Mouse (Mus musculus) adrenal gland, postnatal 14 days (tissue): ENCODE measurements around the gene Akap10. TPM values are rescaled to one million over a fixed set of nuclear protein-coding genes. Genes with fewer than 3 reads are reported as not detected.
"Not testable (repeated sequence)": the region's sequence is repeated elsewhere in the genome, so short reads cannot be mapped to it uniquely, and the experiment has no call there.

Experiments used
- DNase-seq: peaks from one replicate; pipeline ENCODE4 v3.0.0; 2021; ENCODE audit warnings: mixed read lengths
- total RNA-seq: library from RNA; stranded (reverse); gene quantifications from 2 replicates; pipeline ENCODE4 v1.2.3, GENCODE M21; 2021

The Akap10 gene
- total RNA-seq, 1 experiment from 2014 or later, result 23.7 TPM

DNA sequence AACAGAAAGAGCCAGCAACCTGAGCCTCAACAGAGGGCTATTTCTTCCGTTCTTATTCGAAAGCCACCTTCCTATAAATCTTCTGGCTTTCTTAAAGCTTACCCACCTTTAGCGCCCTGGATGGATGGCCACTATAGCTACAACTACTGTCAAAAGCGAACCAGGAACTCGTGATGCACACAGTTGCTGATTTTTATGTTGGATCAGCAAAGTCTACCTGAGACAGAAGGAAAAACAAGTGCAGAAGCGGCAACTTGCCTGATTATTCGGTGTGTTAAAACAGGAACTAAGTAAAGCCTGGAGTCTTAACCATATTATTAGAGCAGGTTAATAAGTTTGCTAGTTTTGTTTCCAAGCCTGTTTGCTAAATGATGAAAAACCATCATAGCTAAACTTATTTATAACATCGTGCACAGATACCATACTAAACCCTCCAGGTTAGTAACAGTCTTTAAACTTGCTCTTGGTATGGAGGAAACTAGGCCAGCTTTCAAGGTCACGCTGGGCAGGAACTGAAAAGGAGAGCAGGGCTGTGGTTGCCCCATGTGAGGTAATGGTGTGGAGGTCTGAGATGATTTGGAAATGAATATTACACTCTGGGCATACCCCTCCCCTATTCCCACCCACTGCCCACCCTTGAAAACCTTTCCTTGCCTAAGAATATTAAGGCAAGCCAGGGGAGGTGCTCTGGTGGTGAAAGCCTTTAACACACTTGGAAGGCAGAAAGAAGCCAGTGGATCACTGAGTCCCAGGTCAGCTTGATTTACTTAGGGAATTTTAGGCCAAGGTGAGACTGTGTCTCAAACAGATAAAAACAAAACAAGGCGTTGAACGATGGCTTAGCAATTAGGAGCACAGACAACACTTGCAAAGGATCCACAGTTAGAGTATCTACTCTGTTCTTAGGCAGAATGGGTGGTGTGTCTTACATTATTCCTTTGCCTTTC, 861 bp upstream of the Akap10 start:
- DNase-seq, result peak; percentile 48

DNA sequence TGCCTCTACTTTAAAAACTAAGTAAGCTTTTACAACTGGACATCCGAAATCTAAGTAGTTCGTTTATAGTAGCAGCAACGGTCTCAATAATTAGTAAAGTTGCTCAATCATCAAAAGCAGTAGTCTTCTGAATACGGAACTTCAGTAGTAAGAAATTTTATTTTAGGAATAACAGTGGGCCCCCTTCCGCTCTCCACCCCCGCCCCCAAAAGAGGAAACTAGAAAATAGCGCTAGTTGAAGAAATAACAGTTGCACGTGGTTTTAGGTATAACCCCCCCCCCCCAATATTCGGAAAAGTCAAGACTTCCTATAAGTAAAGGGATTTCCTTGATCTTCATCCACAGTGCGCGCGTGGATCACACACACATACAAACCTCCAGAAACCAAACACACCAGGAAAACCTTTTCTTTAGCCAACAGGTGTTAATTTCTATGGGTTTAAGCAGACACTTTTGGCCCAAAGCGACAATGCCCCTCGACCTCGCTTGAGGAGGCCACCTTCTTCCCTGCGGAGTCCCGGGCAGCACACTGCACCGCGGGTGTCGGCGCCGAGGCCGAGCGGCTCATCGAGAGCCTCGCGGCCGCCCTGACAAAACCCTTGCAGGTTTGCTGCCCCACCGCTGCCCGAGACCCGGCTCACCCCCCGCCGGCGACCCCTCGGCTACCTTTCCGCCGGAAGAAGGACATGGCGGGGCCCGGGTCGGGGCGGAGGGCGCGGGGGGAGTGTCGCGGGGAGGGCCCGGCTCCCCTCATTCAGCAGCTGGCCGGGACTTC, 542 bp downstream of the Akap10 start:
- DNase-seq, result no peak

DNA sequence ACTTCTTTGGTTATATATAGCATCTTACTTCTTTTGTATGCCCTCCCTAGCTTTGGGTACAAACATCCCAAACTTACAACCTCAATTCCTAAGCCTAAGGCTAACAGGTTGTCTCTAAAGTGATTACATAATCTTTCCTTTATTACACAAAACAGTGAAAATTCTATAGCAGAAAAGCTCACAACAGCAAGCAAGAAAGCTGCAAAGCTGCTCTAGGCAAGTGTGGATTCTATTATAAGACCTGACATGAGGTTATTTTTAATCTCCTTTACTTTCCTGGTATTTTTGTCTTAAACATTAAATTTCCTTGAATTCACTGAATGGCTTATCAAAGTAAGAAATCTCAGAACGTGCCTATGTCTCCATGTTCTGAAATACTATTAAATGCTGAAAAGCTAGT, 6.7 kb downstream of the Akap10 start:
- no peak for DNase-seq

DNA sequence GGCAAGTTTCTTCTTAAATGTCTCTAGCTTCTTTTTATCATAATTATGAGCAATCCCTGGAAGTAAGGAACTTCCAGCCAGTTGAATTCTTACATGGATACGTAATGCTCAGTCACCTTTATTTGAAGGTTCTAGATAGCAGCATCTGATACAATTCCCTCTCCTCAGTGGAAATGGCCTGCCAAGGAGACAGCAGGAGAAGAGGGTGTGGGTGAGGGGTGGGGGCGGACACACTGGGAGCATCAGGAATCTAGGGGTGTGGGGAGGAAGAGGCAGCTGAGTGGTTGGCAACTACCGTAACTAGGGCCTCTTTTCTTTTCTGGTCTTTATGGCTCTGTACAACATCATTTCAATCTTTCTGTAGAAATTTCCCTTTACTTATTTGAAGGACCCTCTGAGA, 10.3 kb downstream of the Akap10 start:
- DNase-seq, result no peak

DNA sequence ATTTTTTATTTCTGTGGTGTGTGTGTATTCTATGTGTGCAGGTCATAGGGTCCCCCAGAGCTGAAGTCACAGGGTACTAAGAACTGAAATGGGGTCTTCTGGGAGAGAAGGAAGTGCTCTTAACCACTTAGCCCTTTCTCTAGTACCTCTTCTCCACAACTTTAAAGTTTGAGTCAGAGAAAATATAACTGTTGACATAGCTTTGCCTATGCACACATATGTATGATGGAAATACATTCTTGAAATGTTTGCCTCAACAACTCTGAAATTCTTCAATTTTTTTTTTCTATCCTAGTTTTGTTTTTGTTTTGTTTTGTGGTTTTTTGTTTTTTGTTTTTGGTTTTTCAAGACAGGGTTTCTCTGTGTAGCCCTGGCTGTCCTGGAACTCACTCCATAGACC, 21.7 kb downstream of the Akap10 start:
- no peak for DNase-seq

DNA sequence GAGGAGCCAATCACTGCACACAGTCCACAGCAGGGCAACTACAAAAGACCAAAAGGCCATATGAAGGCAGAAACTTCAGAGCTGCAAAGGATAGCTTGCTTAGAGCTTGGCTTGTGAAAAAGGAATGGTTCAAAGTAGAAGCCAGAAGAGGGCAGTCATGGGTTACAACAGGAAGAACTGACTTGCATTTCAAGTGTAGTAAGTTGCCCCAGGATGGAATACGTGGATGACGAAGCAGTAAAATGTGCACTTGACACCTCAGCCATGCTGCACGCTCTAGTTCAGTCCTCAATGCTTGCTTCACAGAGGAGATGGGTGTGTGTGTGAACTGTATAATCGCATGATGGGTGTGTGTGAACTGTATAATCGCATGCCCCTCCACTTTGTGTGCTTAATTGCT, 47.9 kb downstream of the Akap10 start:
- DNase-seq, result no peak

DNA sequence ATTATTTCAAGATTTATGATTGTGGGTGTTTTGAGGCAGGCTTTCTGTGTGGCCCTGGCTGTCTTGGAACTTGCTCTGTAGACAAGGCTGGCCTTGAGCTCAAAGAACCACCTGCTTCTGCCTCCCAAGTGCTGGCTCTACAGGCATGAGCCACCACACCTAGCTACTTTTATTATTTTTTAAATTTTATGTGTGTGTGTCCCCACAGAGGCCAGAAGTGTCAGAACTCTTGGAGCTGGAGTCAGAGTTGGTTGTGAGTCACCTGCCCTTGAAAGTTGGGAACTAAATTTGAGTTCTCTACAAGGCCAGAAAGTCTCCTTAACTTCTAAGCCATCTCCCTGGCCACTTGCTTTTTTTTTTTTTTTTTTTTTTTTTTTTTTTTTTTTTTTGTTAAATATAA, 50.1 kb downstream of the Akap10 start:
- DNase-seq, result peak; percentile 28

DNA sequence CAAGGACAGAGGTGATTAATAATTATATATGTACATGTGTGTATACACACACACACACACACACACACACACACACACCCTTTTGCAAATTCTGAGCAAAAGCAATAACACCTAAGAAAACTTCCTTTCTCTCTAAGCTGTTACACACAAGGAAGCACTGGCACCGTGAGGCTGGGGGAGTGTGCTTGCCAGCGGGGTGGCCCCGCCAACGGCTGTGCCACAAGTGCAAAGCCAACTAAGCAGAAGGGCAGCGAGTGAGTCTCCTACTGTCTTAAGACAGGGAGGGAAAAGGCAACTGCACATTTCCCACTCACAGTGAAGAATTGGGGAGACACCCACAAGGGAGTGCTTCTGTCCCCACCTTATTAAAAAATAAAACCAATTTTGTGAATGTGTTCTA, 58.2 kb downstream of the Akap10 start:
- peak; percentile 45 for DNase-seq

DNA sequence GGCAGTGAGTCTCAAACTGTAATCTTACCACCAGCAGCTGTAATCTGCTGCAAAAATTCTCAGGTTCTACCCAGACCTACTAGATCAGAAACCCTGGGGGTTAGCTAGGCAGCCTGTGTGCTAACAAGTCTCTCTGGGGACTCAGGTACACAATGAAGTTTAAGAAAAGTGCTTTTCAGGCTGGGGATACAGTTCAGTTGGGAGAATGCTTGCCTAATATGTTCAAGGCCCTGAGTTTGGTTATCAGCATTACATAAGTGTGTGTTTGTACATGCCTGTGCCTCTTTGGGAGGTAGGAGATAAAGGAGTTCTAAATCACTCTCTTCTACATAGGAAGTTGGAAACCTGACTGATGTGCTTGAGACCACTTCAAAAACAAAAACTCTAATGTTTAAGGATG, 63.2 kb downstream of the Akap10 start:
- peak; percentile 7 for DNase-seq

DNA sequence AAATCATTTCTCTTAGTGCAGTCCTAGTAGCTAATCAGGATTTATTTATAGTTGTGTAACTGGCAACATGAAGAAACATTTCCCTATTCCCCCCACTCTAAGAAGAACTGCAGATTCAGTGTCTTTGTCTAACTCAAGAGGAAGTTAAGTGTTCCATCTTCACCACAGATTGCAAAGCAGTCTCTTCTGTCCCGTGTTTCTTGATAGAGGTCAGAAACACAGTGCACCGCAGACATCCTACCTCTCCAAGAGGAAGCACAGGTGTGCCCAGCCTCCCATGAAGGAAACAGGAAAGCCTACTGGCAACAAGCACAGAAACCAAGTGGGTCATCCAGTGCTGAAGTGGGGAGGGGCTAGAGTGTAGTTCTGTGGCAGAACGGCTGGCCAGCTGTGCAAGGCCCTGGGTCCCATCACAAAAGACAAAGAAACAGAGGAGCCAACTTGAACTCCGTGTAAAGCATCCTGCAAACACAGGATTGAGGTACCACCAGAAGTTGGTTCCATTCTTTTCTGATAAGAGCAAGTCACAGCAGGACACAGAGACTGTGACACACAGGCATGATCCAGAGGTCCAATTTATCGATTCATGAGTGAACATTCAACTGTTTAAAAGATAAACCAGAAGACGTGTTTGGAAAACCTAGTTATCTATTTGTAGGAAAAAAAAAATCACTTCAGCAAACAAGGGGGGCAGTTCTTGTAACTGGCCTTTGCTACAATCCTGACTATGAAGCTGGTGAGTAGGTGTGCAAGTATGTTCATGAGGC, 68.1 kb downstream of the Akap10 start:
- DNase-seq, result no peak

DNA sequence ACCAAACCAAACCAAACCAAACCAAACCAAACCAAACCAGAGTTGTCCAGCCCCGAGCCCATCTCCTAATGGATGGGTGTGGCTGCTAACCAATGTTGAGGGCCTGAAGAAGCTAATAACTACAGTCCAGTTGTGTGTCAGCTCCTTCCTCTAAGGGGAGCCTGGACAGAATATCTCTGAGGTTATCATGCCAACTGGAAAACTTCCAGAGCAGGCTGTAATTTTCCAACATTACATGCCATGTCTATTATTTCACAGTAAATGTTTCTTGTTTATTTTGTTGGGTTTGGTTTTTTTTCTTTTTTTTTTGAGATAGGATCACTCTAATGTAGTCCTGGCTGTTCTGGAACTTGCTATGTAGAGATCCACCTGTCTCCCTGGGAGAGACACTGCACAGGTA, 70.7 kb downstream of the Akap10 start:
- DNase-seq, result peak; percentile 14

DNA sequence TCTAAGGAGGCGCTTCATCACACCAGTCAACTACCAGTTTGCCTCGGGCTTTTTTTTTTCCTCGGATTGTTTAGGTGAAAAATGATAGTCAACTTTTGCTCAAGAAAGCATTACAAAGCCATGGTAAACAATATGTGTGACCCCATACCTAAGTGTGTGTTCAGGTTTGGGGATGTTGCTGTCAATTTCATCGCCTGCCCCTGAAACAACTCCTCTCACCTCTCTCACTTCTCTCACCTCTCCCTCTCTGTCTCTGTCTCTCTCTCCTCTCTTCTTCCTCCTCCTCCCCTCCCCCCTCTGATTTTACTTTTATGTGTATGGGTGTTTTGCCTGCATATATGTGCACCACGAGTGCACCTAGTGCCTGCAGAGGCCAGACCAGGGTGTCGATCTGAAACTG, 74.5 kb downstream of the Akap10 start:
- no peak for DNase-seq

DNA sequence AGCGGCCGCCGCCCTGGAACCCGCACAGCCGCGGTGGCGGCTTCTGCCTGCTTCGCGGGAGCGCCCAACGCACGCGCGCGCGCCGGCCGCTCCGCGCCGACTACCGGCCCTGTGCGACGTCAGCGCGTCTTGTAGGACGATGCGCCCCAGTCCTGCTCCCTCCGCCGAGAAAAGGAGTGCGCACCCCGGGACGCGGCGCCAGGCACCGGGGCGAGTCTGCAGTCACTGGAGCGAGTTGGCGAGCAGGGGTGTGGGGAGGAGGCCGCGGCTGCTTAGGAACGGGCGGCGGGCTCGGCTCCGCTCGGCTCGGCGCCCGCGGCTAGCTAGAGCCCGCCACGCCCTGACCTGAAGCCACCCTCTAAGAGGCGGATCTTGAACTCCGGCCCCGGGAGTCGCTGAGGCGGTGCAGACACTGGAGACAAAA, 75.1 kb downstream of the Akap10 start, which contains the start of gene Ulk2:
Gene Ulk2, minus strand, starts transcription at position 86 of the 424 bp plus-strand sequence.
- peak; percentile 94 for DNase-seq

DNA sequence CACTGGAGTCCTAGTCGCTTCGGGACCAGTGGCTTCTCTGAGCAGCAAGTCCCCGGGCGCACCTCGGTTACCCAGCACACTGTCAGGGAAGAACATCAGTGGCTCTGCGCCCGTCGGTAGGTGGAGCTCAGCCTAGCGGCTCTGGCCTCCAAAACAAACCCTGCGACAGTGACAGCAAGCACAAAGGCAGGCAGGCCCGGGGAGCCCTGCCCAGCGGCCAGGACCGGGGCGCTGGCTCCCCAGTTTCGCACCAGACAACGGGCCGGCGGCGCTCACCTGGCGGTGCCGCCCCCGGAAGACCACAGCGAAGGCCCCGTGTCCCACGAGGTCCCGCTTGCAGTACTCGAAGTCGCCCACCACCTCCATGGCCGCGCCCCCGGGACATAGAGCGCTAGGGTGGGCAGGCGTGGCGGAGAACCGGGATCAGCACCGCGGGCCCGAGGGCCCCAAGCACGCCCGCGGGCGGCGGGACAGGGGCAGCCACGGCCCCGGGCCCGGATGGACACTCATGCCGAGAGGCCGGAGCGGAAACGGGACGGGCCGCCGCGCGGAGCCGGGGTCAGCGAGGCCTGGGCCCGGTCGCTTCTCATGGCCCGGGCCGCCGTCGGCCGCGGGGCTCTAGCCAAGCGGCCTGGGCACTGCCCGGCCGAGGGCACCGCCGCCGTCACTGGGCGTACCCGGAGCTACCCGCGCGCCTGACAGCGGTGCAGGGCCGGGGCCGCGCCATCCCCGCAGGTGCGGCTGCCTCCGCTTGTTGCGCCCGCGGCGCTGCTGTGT, 75.7 kb downstream of the Akap10 start:
- peak; percentile 91 for DNase-seq

DNA sequence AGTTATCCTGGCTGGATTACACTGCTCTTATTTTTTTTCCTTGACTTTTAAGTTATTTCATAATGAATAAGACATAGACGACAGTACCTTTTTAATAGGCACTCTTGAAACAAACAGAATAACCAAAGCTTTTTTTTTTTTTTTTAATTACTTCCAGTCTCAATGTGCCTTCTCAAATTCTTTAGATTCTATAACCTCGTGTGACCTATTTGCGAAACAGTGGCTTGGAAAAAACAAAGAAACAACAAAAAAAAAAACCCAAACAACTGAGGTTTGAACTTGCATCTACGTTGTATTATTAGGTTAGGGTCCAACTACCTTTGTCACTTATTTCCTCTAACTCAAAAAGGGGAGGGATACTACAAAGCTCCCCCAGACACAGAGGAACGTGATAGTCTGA, 76.4 kb downstream of the Akap10 start:
- DNase-seq, result no peak

DNA sequence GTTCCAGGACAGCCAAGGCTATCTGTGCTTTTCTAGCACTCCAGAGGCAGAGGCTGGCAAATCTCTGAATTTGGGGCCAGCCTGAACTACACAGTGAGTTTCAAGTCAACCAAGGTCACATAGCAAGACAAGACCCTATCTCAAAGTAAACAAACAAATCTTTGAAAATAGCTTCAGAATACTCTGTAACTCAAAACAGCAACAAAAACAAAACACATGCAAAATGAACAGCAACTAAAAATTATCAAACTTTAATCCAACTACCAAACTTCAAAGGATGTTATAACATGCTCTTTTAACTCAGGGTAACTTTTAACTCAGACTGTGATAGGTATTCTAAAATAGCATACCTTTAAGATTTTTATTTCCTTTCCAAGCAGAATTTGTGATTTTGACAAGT, 77.1 kb downstream of the Akap10 start:
- DNase-seq, result no peak

DNA sequence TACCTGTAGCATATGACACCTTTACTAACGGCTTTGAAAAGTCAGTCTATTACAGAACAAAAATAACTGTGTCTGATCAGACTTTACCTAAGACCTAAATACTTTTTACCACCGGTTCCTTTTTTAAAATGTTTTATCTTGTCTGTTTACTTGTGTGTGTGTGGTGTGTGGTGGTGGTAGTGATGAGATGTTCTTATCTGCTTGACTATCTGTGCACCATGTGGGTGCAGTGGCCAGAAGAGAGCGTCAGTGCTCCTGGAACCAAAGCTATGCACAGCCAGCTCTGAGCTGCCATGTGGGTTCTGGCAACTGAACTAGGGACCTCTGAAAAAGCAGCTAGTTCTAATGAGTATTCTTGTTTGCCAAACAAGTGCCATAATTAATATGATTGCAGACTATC, 78.9 kb downstream of the Akap10 start:
- DNase-seq, result peak; percentile 19

DNA sequence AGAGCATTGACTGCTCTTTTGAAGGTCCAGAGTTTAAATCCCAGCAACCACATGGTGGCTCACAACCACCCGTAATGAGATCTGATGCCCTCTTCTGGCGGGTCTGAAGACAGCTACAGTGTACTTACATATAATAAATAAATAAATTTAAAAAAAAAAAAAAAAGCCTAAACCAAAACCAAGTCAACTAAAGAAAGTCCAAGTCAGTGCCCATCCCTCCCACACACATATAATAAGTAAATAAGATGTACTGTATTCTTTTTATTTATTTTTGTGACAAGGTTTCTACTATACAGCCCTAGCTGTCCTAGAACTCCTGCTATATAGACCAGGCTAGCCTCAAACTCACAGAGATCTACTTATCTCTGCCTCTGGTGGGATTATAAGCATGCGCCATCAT, 89.4 kb downstream of the Akap10 start:
- not testable (repeated sequence) for DNase-seq

DNA sequence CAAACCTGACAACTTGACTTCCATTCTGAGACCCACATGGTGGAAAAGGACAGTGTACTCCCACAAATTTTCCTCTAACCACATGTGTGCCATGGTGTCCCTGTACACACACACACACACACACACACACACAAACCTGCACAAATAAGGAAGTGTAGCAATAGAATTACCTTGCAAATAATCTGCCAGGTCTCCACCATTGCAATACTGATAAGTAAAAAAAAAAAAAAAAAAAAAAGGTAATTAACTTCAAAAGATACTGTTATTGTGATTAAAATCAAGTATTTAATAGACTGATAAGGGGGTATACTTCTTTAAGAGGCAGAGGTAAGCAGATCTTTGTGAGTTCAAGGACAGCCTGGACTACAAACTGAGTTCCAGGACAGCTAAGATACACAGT, 90.1 kb downstream of the Akap10 start:
- DNase-seq, result no peak

DNA sequence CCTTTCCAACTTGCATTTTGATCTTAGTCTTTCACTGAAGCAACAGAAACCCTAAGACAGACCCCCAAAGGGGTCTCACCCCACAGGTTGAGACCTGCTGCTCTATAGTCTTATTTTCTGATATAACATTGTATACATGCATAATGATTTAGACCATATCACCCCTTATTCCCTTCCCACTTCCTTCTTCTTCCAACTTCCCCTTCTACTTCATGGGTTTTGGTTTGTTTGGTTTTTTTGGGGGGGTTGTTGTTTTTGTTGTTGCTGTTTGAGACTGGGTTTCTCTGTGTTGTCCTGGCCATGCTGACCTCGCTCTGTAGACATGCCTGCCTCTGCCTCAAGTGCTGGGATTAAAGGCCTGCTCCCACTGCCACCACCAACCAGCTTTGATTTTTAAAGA, 90.9 kb downstream of the Akap10 start:
- DNase-seq, result no peak
